8 mouse cellular contexts compared by ENCODE assay signal in genomic region chr1:128358276-128358675, GRCm38 (mm10). TPM values are rescaled to one million over a fixed set of nuclear protein-coding genes. Genes with fewer than 3 reads are reported as not detected.
DNase-seq lines count a peak whose midpoint lies in the region; ATAC-seq and TF ChIP-seq lines count a peak whose summit lies in the region.

No protein-coding gene starts in this region.

- peak overlapping the region; percentile 86 for H3K4me3 ChIP-seq in heart, embryonic 11.5 days (ENCODE audit: low read depth, low read length)
- peak overlapping the region; percentile 74 for H3K4me3 ChIP-seq in embryonic facial prominence, embryonic 11.5 days (ENCODE audit: low read depth, low read length)
- peak overlapping the region; percentile 90 for H3K4me3 ChIP-seq in limb, embryonic 11.5 days (ENCODE audit: low read depth, low read length)
- peak overlapping the region; percentile 82 for H3K4me3 ChIP-seq in stomach, postnatal 0 days (ENCODE audit: low read depth, low read length)

- H3K36me3 ChIP-seq in heart, embryonic 11.5 days (ENCODE audit: control insufficient read depth, insufficient read depth, low read length): peaks cover 20% of the 10 kb centered on the region
- no peaks in the 10 kb centered on the region; the same call in 1 of the 2 replicates for H3K36me3 ChIP-seq in embryonic facial prominence, embryonic 11.5 days (replicated peaks; ENCODE audit: control insufficient read depth, insufficient read depth, low read depth, low read length)
- H3K36me3 ChIP-seq in limb, embryonic 11.5 days (ENCODE audit: control insufficient read depth, insufficient read depth, low read length): peaks cover 8% of the 10 kb centered on the region; the same call in 1 of the 2 replicates
- peaks cover 3% of the 10 kb centered on the region for H3K36me3 ChIP-seq in stomach, postnatal 0 days (ENCODE audit: control insufficient read depth, insufficient read depth, low read length)

- intact Hi-C loops in heart, postnatal 14 days (cut with DNase I): no loop called here

- H3K4me2 ChIP-seq in heart, embryonic 11.5 days: peak overlapping the region; percentile 74
- peak overlapping the region; percentile 58 for H3K4me2 ChIP-seq in embryonic facial prominence, embryonic 11.5 days (ENCODE audit: low read depth, low read length)
- peak overlapping the region; percentile 62 for H3K4me2 ChIP-seq in limb, embryonic 11.5 days (ENCODE audit: low read depth, severe bottlenecking)
- H3K4me2 ChIP-seq in stomach, postnatal 0 days (replicated peaks; ENCODE audit: low read depth): peak overlapping the region; percentile 79

- peak overlapping the region; percentile 90 for H3K9ac ChIP-seq in heart, embryonic 11.5 days (ENCODE audit: low read depth, low read length)
- H3K9ac ChIP-seq in embryonic facial prominence, embryonic 11.5 days (replicated peaks; ENCODE audit: low read length): peak overlapping the region; percentile 84
- H3K9ac ChIP-seq in limb, embryonic 11.5 days (ENCODE audit: low read length): peak overlapping the region; percentile 90
- no peak overlapping the region for H3K9ac ChIP-seq in stomach, postnatal 0 days (ENCODE audit: low read length)

- no peak overlapping the region for H3K27ac ChIP-seq in heart, embryonic 11.5 days (ENCODE audit: low read depth, low read length)
- H3K27ac ChIP-seq in embryonic facial prominence, embryonic 11.5 days (replicated peaks; ENCODE audit: low read depth, low read length): no peak overlapping the region
- no peak overlapping the region for H3K27ac ChIP-seq in limb, embryonic 11.5 days (replicated peaks; ENCODE audit: low read depth, low read length)
- no peak overlapping the region for H3K27ac ChIP-seq in stomach, postnatal 0 days (replicated peaks)

- no peak for TF ChIP-seq EP300 in stomach, postnatal 0 days (optimal IDR thresholded peaks at IDR 0.05)

- DNase-seq in heart, postnatal 14 days: no peak
- DNase-seq in A20 (ENCODE audit: low read depth, low spot score): peak; percentile 53
- no peak for DNase-seq in embryonic facial prominence, embryonic 11.5 days (ENCODE audit: low spot score)
- DNase-seq in limb, embryonic 11.5 days (ENCODE audit: low spot score): no peak
- DNase-seq in stomach, postnatal 0 days (ENCODE audit: low spot score): no peak
- no peak for DNase-seq in left cerebral cortex, adult 8-10 months (ENCODE audit: low spot score in 2 of 2)
- DNase-seq in spleen, postnatal 4 days (ENCODE audit: low spot score in 2 of 2): no peak

- TF ChIP-seq CTCF in stomach, postnatal 0 days (IDR thresholded peaks at IDR 0.05; ENCODE audit: low read depth): no peak

- 0 out of 2 replicates have a peak, but pooled peaks cover 7% of the 10 kb centered on the region for H3K4me1 ChIP-seq in heart, embryonic 11.5 days (ENCODE audit: control insufficient read depth, insufficient read depth, low read length)
- no peaks in the 10 kb centered on the region; the same call in 1 of the 2 replicates for H3K4me1 ChIP-seq in embryonic facial prominence, embryonic 11.5 days (ENCODE audit: control insufficient read depth, insufficient read depth, low read length)
- H3K4me1 ChIP-seq in limb, embryonic 11.5 days (ENCODE audit: control insufficient read depth, insufficient read depth, low read length): 0 out of 2 replicates have a peak, but pooled peaks cover 3% of the 10 kb centered on the region
- H3K4me1 ChIP-seq in stomach, postnatal 0 days (replicated peaks; ENCODE audit: control insufficient read depth, insufficient read depth): peaks cover 2% of the 10 kb centered on the region; the same call in 1 of the 2 replicates

- H3K27me3 ChIP-seq in heart, embryonic 11.5 days (ENCODE audit: control insufficient read depth, insufficient read depth, low read length): no peaks in the 10 kb centered on the region
- no peaks in the 10 kb centered on the region for H3K27me3 ChIP-seq in embryonic facial prominence, embryonic 11.5 days (ENCODE audit: control insufficient read depth, insufficient read depth, low read length)
- H3K27me3 ChIP-seq in limb, embryonic 11.5 days (ENCODE audit: control insufficient read depth, insufficient read depth, low read length): no peaks in the 10 kb centered on the region
- no peaks in the 10 kb centered on the region for H3K27me3 ChIP-seq in stomach, postnatal 0 days (ENCODE audit: control insufficient read depth, insufficient read depth, low read length)

- no peaks in the 10 kb centered on the region for H3K9me3 ChIP-seq in heart, embryonic 11.5 days (replicated peaks; ENCODE audit: control insufficient read depth, low read length)
- no peaks in the 10 kb centered on the region for H3K9me3 ChIP-seq in embryonic facial prominence, embryonic 11.5 days (replicated peaks; ENCODE audit: control insufficient read depth, low read length)
- H3K9me3 ChIP-seq in limb, embryonic 11.5 days (ENCODE audit: control insufficient read depth, low read length): no peaks in the 10 kb centered on the region
- H3K9me3 ChIP-seq in stomach, postnatal 0 days (ENCODE audit: control insufficient read depth, low read length): no peaks in the 10 kb centered on the region

- ATAC-seq in heart, embryonic 11.5 days (replicated peaks; ENCODE audit: insufficient number of reproducible peaks, low FRiP score, low TSS enrichment): no peak
- no peak for ATAC-seq in embryonic facial prominence, embryonic 11.5 days (replicated peaks; ENCODE audit: insufficient number of reproducible peaks, low FRiP score, low TSS enrichment, low read depth)
- no peak for ATAC-seq in limb, embryonic 11.5 days (ENCODE audit: insufficient number of reproducible peaks, low FRiP score, low TSS enrichment, low read depth)
- no peak for ATAC-seq in stomach, postnatal 0 days (ENCODE audit: low FRiP score, low TSS enrichment)

- 67% methylated on average over 6 of the region's 6 CpGs for WGBS in heart, embryonic 11.5 days (ENCODE audit: insufficient replicate concordance)
- 72% methylated on average over 6 of the region's 6 CpGs for WGBS in embryonic facial prominence, embryonic 11.5 days
- WGBS in limb, embryonic 11.5 days: 78% methylated on average over 6 of the region's 6 CpGs
- WGBS in stomach, postnatal 0 days: 40% methylated on average over 6 of the region's 6 CpGs

RNA-seq across cellular contexts. Expression of gene Mcm6, which starts 1.2 kb away (rescaled TPM):
- polyA plus RNA-seq in heart, embryonic 11.5 days (2014; fragmentation: Nextera tagmentation; extraction: Ambion mirVana): 192 and 204 TPM in 2 replicates
- total RNA-seq in heart, postnatal 14 days (2021): 10 to 100 TPM in 1 of 2 experiments, 1 to 10 TPM in 1; 9.3 to 14.8 TPM
- polyA plus RNA-seq in embryonic facial prominence, embryonic 11.5 days (2014; fragmentation: Nextera tagmentation; extraction: Ambion mirVana): 347 and 357 TPM in 2 replicates
- polyA plus RNA-seq in limb, embryonic 11.5 days (2014; fragmentation: Nextera tagmentation; extraction: Ambion mirVana): 333 and 336 TPM in 2 replicates
- 54.9 and 58.3 TPM in 2 replicates for polyA plus RNA-seq in stomach, postnatal 0 days (2015; fragmentation: Nextera tagmentation; extraction: Ambion mirVana)
- 1 to 10 TPM; 6.1 to 8.7 (median 7.3) TPM for total RNA-seq in left cerebral cortex, adult 8-10 months (2022)

RNA-seq across cellular contexts. Expression of gene Lct, which starts 30.2 kb away (rescaled TPM):
- 0.03 TPM in 1 of 2 replicates, not detected in the other for polyA plus RNA-seq in heart, embryonic 11.5 days (2014; fragmentation: Nextera tagmentation; extraction: Ambion mirVana)
- total RNA-seq in heart, postnatal 14 days (2021): under 1 TPM in 1 of 2 experiments, not detected in 1; 0.05 TPM
- polyA plus RNA-seq in embryonic facial prominence, embryonic 11.5 days (2014; fragmentation: Nextera tagmentation; extraction: Ambion mirVana): 0.07 and 0.18 TPM in 2 replicates
- 0.19 and 0.24 TPM in 2 replicates for polyA plus RNA-seq in limb, embryonic 11.5 days (2014; fragmentation: Nextera tagmentation; extraction: Ambion mirVana)
- 1.3 and 2.8 TPM in 2 replicates for polyA plus RNA-seq in stomach, postnatal 0 days (2015; fragmentation: Nextera tagmentation; extraction: Ambion mirVana)
- total RNA-seq in left cerebral cortex, adult 8-10 months (2022): 1 to 10 TPM; 1.0 to 1.2 (median 1.1) TPM

RNA-seq across cellular contexts. Expression of gene Dars, which starts 58.9 kb away (rescaled TPM):
- polyA plus RNA-seq in heart, embryonic 11.5 days (2014; fragmentation: Nextera tagmentation; extraction: Ambion mirVana): 71.1 and 79.2 TPM in 2 replicates
- 10 to 100 TPM; 53.1 to 56.4 TPM for total RNA-seq in heart, postnatal 14 days (2021)
- polyA plus RNA-seq in embryonic facial prominence, embryonic 11.5 days (2014; fragmentation: Nextera tagmentation; extraction: Ambion mirVana): 123 and 126 TPM in 2 replicates
- 92.4 and 104 TPM in 2 replicates for polyA plus RNA-seq in limb, embryonic 11.5 days (2014; fragmentation: Nextera tagmentation; extraction: Ambion mirVana)
- 85.7 and 89.9 TPM in 2 replicates for polyA plus RNA-seq in stomach, postnatal 0 days (2015; fragmentation: Nextera tagmentation; extraction: Ambion mirVana)
- total RNA-seq in left cerebral cortex, adult 8-10 months (2022): 10 to 100 TPM; 54.0 to 57.0 (median 55.8) TPM
